8 mouse cellular contexts compared by ENCODE assay signal in genomic region chr1:155158970-155159484, GRCm38 (mm10). TPM values are rescaled to one million over a fixed set of nuclear protein-coding genes. Genes with fewer than 3 reads are reported as not detected.
A peak's percentile ranks its signal among the peaks of the same experiment; 100 is the strongest.
DNase-seq lines count a peak whose midpoint lies in the region; ATAC-seq lines count a peak whose summit lies in the region.

No protein-coding gene starts in this region.

- peak; percentile 54 for ATAC-seq in CD4-positive, CD25-positive, alpha-beta regulatory T cell, adult 4 months
- ATAC-seq in embryonic facial prominence, embryonic 13.5 days (ENCODE audit: insufficient number of reproducible peaks, insufficient read depth, low FRiP score, low TSS enrichment, low read depth), result peak; percentile 57
- peak; percentile 55; the same call in 1 of the 2 replicates for ATAC-seq in heart, embryonic 15.5 days (replicated peaks; ENCODE audit: insufficient number of reproducible peaks, insufficient read depth, low FRiP score, low read depth)
- peak; percentile 78 for ATAC-seq in lung, embryonic 16.5 days (ENCODE audit: low read depth)

- peak overlapping the region; percentile 74 for H3K4me2 ChIP-seq in embryonic facial prominence, embryonic 13.5 days
- peak overlapping the region; percentile 77 for H3K4me2 ChIP-seq in heart, embryonic 15.5 days
- peak overlapping the region; percentile 82 for H3K4me2 ChIP-seq in lung, embryonic 16.5 days (ENCODE audit: low read depth, low read length)

- peak overlapping the region; percentile 90 for H3K9ac ChIP-seq in embryonic facial prominence, embryonic 13.5 days
- peak overlapping the region; percentile 91 for H3K9ac ChIP-seq in heart, embryonic 15.5 days
- peak overlapping the region; percentile 90 for H3K9ac ChIP-seq in lung, embryonic 16.5 days (ENCODE audit: low read length)

- peak; percentile 33 for DNase-seq in ZHBTc4 (ENCODE audit: low read depth, low spot score)
- DNase-seq in kidney, postnatal 36 days, result peak; percentile 48 to 73
- peak; percentile 74 for DNase-seq in retina, postnatal 1 day
- peak; percentile 16 to 43 for DNase-seq in urinary bladder, postnatal 36 days (ENCODE audit: low spot score in 2 of 2)

- no peaks in the 10 kb centered on the region for H3K36me3 ChIP-seq in embryonic facial prominence, embryonic 13.5 days
- H3K36me3 ChIP-seq in heart, embryonic 15.5 days, result no peaks in the 10 kb centered on the region
- no peaks in the 10 kb centered on the region for H3K36me3 ChIP-seq in lung, embryonic 16.5 days (ENCODE audit: control insufficient read depth, insufficient read depth, low read length)

- peak overlapping the region; percentile 91 for H3K4me3 ChIP-seq in embryonic facial prominence, embryonic 13.5 days
- peak overlapping the region; percentile 94 for H3K4me3 ChIP-seq in heart, embryonic 15.5 days
- H3K4me3 ChIP-seq in lung, embryonic 16.5 days (ENCODE audit: low read length), result peak overlapping the region; percentile 98

- H3K27me3 ChIP-seq in embryonic facial prominence, embryonic 13.5 days, result no peaks in the 10 kb centered on the region
- H3K27me3 ChIP-seq in heart, embryonic 15.5 days, result no peaks in the 10 kb centered on the region
- H3K27me3 ChIP-seq in lung, embryonic 16.5 days (ENCODE audit: control insufficient read depth, insufficient read depth, low read depth, low read length), result no peaks in the 10 kb centered on the region

- H3K27ac ChIP-seq in embryonic facial prominence, embryonic 13.5 days, result peak overlapping the region; percentile 85
- peak overlapping the region; percentile 93 for H3K27ac ChIP-seq in heart, embryonic 15.5 days
- peak overlapping the region; percentile 86 for H3K27ac ChIP-seq in lung, embryonic 16.5 days (ENCODE audit: low read length)

- WGBS in embryonic facial prominence, embryonic 13.5 days, result under 1% methylated on average over 45 of the region's 46 CpGs
- WGBS in heart, embryonic 15.5 days, result under 1% methylated on average over 45 of the region's 46 CpGs
- WGBS in lung, embryonic 16.5 days, result under 1% methylated on average over 33 of the region's 46 CpGs

- peaks cover 24% of the 10 kb centered on the region for H3K4me1 ChIP-seq in embryonic facial prominence, embryonic 13.5 days
- H3K4me1 ChIP-seq in heart, embryonic 15.5 days (replicated peaks), result peaks cover 12% of the 10 kb centered on the region
- peaks cover 9% of the 10 kb centered on the region; the same call in 1 of the 2 replicates for H3K4me1 ChIP-seq in lung, embryonic 16.5 days (replicated peaks; ENCODE audit: control insufficient read depth, insufficient read depth, low read length)

- H3K9me3 ChIP-seq in embryonic facial prominence, embryonic 13.5 days, result no peaks in the 10 kb centered on the region
- no peaks in the 10 kb centered on the region for H3K9me3 ChIP-seq in heart, embryonic 15.5 days (replicated peaks)
- no peaks in the 10 kb centered on the region for H3K9me3 ChIP-seq in lung, embryonic 16.5 days (ENCODE audit: control insufficient read depth, low read length)

RNA-seq across cellular contexts. Expression of gene Stx6, which starts 0.5 kb away (rescaled TPM):
- polyA plus RNA-seq in CD4-positive, CD25-positive, alpha-beta regulatory T cell, adult 4 months (2017; shearing (Covaris generic)), result 10 to 100 TPM; 50.0 to 58.4 TPM
- polyA plus RNA-seq in embryonic facial prominence, embryonic 13.5 days (2015; fragmentation: Nextera tagmentation; extraction: Ambion mirVana), result 97.1 and 99.7 TPM in 2 replicates
- polyA plus RNA-seq in heart, embryonic 15.5 days (2015; fragmentation: Nextera tagmentation; extraction: Ambion mirVana), result 47.7 and 57.0 TPM in 2 replicates
- polyA plus RNA-seq in lung, embryonic 16.5 days (2015; fragmentation: Nextera tagmentation; extraction: Ambion mirVana), result 72.8 and 75.5 TPM in 2 replicates

RNA-seq across cellular contexts. Expression of gene Mr1, which starts 12.4 kb away (rescaled TPM):
- 10 to 100 TPM; 17.9 to 26.0 TPM for polyA plus RNA-seq in CD4-positive, CD25-positive, alpha-beta regulatory T cell, adult 4 months (2017; shearing (Covaris generic))
- polyA plus RNA-seq in embryonic facial prominence, embryonic 13.5 days (2015; fragmentation: Nextera tagmentation; extraction: Ambion mirVana), result 9.1 and 11.8 TPM in 2 replicates
- polyA plus RNA-seq in heart, embryonic 15.5 days (2015; fragmentation: Nextera tagmentation; extraction: Ambion mirVana), result 6.6 and 7.1 TPM in 2 replicates
- polyA plus RNA-seq in lung, embryonic 16.5 days (2015; fragmentation: Nextera tagmentation; extraction: Ambion mirVana), result 13.9 and 14.0 TPM in 2 replicates

RNA-seq across cellular contexts. Expression of gene Ier5, which starts 59.6 kb away (rescaled TPM):
- polyA plus RNA-seq in CD4-positive, CD25-positive, alpha-beta regulatory T cell, adult 4 months (2017; shearing (Covaris generic)), result 10 to 100 TPM in 1 of 2 experiments, 1 to 10 TPM in 1; 4.9 to 12.6 TPM
- 7.5 and 9.2 TPM in 2 replicates for polyA plus RNA-seq in embryonic facial prominence, embryonic 13.5 days (2015; fragmentation: Nextera tagmentation; extraction: Ambion mirVana)
- polyA plus RNA-seq in heart, embryonic 15.5 days (2015; fragmentation: Nextera tagmentation; extraction: Ambion mirVana), result 5.0 and 5.5 TPM in 2 replicates
- polyA plus RNA-seq in lung, embryonic 16.5 days (2015; fragmentation: Nextera tagmentation; extraction: Ambion mirVana), result 4.3 and 4.5 TPM in 2 replicates

Comparison
In these comparisons a context has a peak if more than half of its experiments do, and no peak if none do; other contexts are left out.
1. Peak in every context shown above with its lines: DNase-seq, ATAC-seq, H3K4me3 ChIP-seq and H3K27ac ChIP-seq.